Mouse (Mus musculus) embryonic fibroblast, embryonic 13.5 days (primary cell): ENCODE data around the gene Gm11213. TPM values are rescaled to one million over a fixed set of nuclear protein-coding genes. Genes with fewer than 3 reads are reported as not detected.

Experiments
- H3K27ac ChIP-seq: 2 replicates; pipeline ENCODE4 v1.5.1; 2012; ENCODE audit warnings: low read length, control low read depth, inconsistent platforms; ENCODE audit not compliant: insufficient read depth
- H3K4me1 ChIP-seq: 2 replicates; pipeline ENCODE4 v1.6.1; 2011; ENCODE audit warnings: low read length; ENCODE audit not compliant: control insufficient read depth, insufficient read depth
- H3K4me3 ChIP-seq: 2 replicates; pipeline ENCODE4 v1.5.1; 2011; ENCODE audit warnings: mild to moderate bottlenecking, control low read depth, low read length; ENCODE audit not compliant: insufficient read depth
- CTCF ChIP-seq: IDR thresholded peaks from 2 replicates; pipeline ENCODE4 v1.5.1; 2011; ENCODE audit warnings: mild to moderate bottlenecking, control low read depth, low read length, moderate library complexity, borderline replicate concordance; ENCODE audit not compliant: insufficient read depth
- POLR2A ChIP-seq: IDR thresholded peaks from 2 replicates; pipeline ENCODE4 v1.6.1; 2011; ENCODE audit warnings: low read depth, mild to moderate bottlenecking, control low read depth, low read length, moderate library complexity
- polyA plus RNA-seq: library from polyadenylated mRNA; stranded (reverse); fragments of >200 nt; gene quantifications from 2 replicates; pipeline ENCODE4 v1.2.4, GENCODE M21; 2011; ENCODE audit warnings: low read depth; ENCODE audit not compliant: missing spikeins, insufficient read length

Gm11213 gene
- polyA plus RNA-seq, 1 experiment = not detected

DNA sequence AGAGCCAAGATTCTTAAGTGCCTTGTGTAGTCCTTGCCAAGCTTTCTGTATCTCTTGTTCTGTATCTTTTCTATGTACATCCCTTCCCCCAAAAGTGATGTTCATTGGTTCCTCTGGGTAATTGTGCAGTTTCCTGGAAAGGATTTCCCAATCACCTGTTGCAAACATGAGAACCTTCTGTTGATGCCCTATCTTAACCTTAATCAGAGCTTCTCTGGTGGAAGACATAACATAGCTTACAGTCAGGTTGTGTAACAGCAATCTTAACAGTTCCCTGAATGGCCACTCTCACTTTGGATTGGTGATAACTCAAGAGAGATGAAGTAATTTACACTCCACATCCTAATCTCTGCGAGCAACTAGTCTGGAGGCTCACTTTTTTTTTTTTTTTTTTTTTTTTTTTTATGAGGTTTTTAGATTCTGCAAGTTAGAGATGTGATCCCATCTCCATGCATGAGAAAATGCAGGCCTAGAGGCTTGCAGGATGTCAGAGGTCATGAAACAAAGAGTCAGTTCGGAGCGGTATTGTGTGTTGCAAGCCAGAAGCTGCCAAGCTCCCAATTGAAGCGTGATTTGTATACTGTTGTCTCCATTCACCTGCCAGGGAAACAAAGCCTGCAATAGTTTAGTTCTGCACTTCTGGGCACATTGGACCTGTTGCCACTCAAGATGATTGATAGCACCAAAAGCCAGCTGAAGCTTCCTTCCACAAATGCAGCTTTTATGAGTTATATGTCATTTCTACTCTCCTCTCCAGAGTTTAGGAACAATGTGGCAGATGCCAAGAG, 51.1 kb downstream of the Gm11213 start:
- TF ChIP-seq POLR2A = no peak
- Histone ChIP-seq H3K4me3 (no peak overlapping the region), H3K27ac (no peak overlapping the region), H3K4me1 (0 out of 2 replicates have a peak, but pooled peaks cover 6% of the 10 kb centered on the region)

DNA sequence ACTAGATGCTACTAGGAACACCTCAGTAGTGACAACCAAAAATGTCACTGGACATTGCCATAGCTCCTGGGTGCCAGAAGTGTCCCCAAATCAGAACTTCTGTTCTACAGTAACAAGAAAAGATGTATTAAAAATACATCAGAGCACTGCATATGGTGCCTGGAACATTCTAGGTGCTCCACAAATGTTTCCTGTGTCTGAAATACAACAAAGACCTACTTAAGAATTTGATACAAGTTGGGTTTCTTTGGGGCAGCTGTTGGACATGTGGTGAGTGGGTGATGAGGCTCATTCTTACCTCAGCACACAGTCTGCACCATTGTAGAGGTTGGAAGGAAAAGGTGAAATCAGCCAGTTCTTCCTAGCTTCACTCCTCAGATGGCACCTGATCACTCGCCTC, 52.2 kb downstream of the Gm11213 start:
- no peak overlapping the region for H3K27ac ChIP-seq
- TF ChIP-seq POLR2A = no peak
- TF ChIP-seq CTCF = no peak
- H3K4me3 ChIP-seq = no peak overlapping the region
- H3K4me1 ChIP-seq = peaks cover 8% of the 10 kb centered on the region; the same call in 1 of the 2 replicates

DNA sequence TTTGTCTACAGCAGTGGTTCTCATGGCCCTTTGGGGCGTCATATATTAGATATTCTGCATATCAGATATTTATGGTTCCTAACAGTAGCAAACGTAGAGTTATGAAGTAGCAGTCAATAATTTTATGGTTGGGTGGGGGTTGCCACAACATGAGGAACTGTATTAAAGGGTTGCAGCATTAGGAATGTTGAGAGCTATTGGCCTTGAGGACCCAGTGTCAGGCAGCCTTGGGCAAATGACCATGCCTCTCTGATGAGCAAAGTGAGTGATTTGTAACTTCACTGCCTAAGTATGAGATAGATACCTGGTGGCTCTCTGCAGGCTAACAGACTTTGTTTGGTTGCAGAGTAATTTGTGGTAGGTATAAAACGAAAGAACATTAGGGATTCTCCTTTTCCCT, 54.2 kb downstream of the Gm11213 start:
- TF ChIP-seq POLR2A = no peak
- Histone ChIP-seq H3K4me3 (no peak overlapping the region), H3K4me1 (peaks cover 15% of the 10 kb centered on the region), H3K27ac (no peak overlapping the region)

DNA sequence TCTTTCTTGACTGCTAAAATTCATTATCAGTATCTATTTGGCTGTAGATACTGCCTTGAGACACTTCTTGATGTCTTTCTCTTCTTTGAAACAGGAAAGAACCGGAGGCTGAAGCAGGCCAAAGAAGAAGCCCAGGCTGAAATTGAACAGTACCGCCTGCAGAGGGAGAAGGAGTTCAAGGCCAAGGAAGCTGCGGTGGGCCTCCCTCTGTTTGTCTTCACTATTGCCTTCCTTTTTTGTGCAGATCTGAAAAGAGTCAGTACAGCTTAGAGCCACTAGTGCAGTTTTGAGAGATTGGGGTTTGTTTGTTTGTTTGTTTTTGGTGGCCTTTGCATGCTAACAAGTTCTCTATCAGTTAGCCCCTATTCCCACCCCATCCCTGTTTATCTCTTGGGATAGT, 56.6 kb downstream of the Gm11213 start:
- H3K4me3 ChIP-seq = no peak overlapping the region
- TF ChIP-seq POLR2A = no peak
- TF ChIP-seq CTCF = no peak
- peaks cover 15% of the 10 kb centered on the region for H3K4me1 ChIP-seq
- no peak overlapping the region for H3K27ac ChIP-seq

DNA sequence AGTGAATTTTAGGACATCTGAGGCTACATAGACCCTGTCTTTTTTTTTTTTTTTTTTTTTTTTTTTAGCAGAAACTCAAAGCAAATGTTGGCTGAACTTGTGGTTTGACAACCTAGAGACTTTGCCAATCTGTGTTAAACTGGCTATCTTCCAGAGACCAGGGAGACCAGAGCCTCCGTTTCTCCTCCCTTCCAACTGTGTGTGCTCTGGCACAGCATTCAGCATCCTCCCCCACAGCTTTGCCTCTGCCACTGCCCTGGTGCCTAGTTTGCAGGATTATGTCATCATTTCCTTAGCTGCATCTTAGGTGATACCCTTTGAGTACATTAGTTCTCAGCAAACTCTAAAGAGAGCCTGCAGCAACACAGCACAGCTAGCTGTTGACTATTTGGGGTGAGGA, 57.3 kb downstream of the Gm11213 start:
- Histone ChIP-seq H3K4me3 (no peak overlapping the region), H3K27ac (no peak overlapping the region), H3K4me1 (peaks cover 15% of the 10 kb centered on the region)
- TF ChIP-seq CTCF (no peak), POLR2A (no peak)

Other genes with a start within 250 kb of the Gm11213 start
- gene Orm3, start 249.1 kb downstream of the Gm11213 start, polyA plus RNA-seq = not detected in 2 replicates
- gene Orm2, start 242.8 kb downstream of the Gm11213 start, polyA plus RNA-seq = not detected in 2 replicates
- 4.0 and 6.7 TPM in 2 replicates for gene Akna, start 201.9 kb downstream of the Gm11213 start, polyA plus RNA-seq
- gene Whrn, start 109.3 kb downstream of the Gm11213 start, polyA plus RNA-seq = 6.1 and 7.5 TPM in 2 replicates
- gene Atp6v1g1, start 60.5 kb downstream of the Gm11213 start, polyA plus RNA-seq = 181 and 213 TPM in 2 replicates
- gene Tmem268, start 46.5 kb downstream of the Gm11213 start, polyA plus RNA-seq = 4.8 and 5.2 TPM in 2 replicates
- not detected in 2 replicates for gene Tex48, start 17.2 kb upstream of the Gm11213 start, polyA plus RNA-seq
- gene Gm11214, start 58.1 kb upstream of the Gm11213 start, polyA plus RNA-seq = not detected in 2 replicates
- gene Tnfsf15, start 139.9 kb upstream of the Gm11213 start, polyA plus RNA-seq = 2.5 and 3.3 TPM in 2 replicates